Mouse (Mus musculus) brain, embryonic 14.5 days (tissue): ENCODE results near the gene Klhl18. TPM values are rescaled to one million over a fixed set of nuclear protein-coding genes. Genes with fewer than 3 reads are reported as not detected.
"Not testable (repeated sequence)": the region's sequence is repeated elsewhere in the genome, so short reads cannot be mapped to it uniquely, and the experiment has no call there.

ENCODE experiments used
- DNase-seq: peaks from one replicate; pipeline ENCODE4 v3.0.0-alpha.2; 2011; ENCODE audit warnings: low read depth
- CTCF ChIP-seq: fragments of 200-500 bp; IDR thresholded peaks from 2 replicates; pipeline ENCODE4 v1.5.1; 2012; ENCODE audit warnings: inconsistent platforms, mild to moderate bottlenecking, moderate library complexity, borderline replicate concordance; ENCODE audit not compliant: insufficient read depth, insufficient read length; ENCODE audit errors: extremely low read depth
- POLR2A ChIP-seq: fragments of 200-500 bp; IDR thresholded peaks from 2 replicates; pipeline ENCODE4 v1.6.1; 2012; ENCODE audit warnings: mild to moderate bottlenecking, inconsistent platforms, borderline replicate concordance; ENCODE audit not compliant: poor library complexity, insufficient read depth, insufficient read length, severe bottlenecking; ENCODE audit errors: extremely low read depth
- polyA plus RNA-seq: library from polyadenylated mRNA; depleted of rRNA; stranded (reverse); fragments of >200 nt; gene quantifications from 2 replicates; pipeline ENCODE4 v1.2.3, GENCODE M21; 2012; rRNA removed

Klhl18 gene
- polyA plus RNA-seq, 1 experiment = 39.3 TPM

DNA sequence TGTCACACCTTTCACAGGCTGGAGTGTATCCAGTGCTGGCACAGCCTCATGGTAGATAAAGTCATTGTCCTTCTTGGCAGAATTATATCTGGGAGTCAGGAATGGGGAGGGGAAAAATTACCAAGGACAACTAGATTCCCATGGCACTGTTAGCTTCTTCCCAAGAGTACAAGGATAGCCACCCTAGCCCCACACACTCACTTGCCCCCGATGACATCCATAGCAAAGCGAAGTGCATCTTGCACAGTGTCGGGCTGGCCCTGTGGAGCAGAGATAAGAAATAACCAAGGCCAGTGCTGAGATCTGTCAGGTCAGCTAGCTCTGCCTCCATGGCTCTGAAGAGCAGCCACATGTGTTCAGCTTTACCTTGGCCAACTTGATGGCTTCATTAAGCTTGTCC lies 85.7 kb downstream of the Klhl18 start:
- DNase-seq = no peak
- TF ChIP-seq CTCF = no peak
- no peak for TF ChIP-seq POLR2A

DNA sequence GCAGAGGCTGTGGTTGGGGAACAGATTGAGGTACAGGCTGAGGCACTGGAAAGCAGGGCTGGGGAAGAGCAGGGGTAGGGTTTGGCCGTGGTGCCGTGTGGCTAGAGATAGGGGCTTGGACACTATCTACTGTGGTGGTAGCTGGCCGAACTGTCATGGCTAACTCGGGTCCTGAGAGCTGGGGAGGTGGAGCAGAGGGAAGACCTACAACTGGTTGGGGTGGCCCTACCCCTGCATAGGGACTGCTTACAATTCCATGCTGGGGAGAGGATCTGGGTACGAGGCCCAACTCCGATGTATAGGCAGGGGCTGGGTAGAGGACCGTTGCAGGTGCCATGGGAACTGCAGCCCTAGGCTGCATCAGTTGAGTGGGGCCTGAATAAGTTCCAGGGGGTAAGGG lies 88.5 kb downstream of the Klhl18 start:
- no peak for DNase-seq
- no peak for TF ChIP-seq POLR2A
- TF ChIP-seq CTCF = no peak

DNA sequence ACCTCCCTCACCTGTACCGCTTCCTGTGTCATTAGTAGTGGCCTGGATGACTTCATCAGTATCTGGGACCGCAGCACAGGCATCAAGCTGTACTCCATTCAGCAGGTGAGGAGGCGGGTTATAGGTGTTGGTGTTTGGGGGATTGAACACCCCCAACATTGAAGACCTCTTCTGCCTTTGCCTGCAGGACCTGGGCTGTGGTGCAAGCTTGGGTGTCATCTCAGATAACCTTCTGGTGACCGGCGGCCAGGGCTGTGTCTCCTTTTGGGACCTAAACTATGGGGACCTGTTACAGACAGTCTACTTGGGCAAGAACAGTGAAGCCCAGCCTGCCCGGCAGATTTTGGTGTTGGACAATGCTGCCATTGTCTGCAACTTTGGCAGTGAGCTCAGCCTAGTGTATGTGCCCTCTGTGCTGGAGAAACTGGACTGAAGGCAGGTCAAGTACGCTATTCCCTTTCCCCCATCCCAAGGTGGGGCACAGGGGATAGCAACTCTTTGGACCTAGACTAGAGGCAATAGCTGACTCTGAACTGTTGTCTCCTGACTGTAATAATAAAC lies 92.0 kb downstream of the Klhl18 start:
- TF ChIP-seq CTCF (no peak), POLR2A (no peak)
- DNase-seq = peak; percentile 15

DNA sequence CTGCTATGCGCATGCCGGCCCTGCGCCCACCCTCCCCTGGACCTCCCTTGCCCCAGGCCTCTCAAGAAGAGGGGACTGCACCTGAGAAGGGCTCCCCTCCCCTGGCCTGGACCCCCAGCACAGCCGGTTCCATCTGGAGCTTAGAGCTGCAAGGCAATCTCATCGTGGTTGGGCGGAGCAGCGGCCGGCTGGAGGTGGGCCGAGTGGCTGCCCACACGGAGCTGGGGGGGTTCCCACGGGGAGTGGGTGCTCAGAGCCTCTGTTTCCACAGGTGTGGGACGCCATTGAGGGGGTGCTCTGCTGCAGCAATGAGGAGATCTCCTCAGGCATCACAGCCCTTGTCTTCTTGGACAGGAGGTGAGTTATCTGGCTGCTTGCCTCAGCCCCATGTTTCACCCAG lies 95.2 kb downstream of the Klhl18 start:
- TF ChIP-seq POLR2A (no peak), CTCF (no peak)
- no peak for DNase-seq

DNA sequence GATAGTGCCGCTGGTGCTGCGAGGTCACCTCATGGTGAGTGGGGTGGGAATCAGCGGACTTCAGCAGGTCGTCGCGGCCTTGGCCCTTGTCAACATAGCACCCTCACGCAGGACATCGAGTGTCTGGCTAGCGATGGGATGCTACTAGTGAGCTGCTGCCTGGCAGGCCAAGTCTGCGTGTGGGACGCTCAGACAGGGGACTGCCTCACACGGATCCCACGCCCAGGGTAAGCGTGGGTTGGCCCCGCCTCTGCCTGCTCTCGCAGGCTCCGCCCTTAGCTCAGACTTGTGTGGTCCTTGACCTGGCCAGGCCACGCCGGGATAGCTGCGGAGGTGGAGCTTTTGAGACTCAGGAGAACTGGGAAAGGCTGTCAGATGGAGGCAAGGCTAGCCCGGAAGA lies 95.8 kb downstream of the Klhl18 start:
- DNase-seq = no peak
- no peak for TF ChIP-seq CTCF
- TF ChIP-seq POLR2A = no peak

DNA sequence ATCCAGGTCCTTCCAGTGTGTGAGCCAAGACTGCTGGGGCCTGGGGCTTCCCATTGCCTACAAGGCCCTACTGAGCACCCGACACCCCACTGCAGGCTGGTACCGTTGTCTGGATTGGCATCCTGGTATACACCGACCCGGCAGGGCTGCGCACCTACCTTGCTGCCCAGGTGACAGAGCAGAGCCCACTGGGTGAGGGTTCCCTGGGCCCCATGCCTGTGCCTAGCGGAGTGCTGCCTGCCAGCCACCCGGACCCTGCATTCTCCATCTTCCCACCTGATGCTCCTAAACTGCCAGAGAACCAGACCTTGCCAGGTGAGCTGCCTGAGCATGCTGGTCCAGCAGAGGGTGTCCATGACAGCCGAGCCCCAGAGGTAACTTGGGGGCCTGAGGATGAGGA lies 97.1 kb downstream of the Klhl18 start:
- no peak for TF ChIP-seq CTCF
- TF ChIP-seq POLR2A = no peak
- no peak for DNase-seq

DNA sequence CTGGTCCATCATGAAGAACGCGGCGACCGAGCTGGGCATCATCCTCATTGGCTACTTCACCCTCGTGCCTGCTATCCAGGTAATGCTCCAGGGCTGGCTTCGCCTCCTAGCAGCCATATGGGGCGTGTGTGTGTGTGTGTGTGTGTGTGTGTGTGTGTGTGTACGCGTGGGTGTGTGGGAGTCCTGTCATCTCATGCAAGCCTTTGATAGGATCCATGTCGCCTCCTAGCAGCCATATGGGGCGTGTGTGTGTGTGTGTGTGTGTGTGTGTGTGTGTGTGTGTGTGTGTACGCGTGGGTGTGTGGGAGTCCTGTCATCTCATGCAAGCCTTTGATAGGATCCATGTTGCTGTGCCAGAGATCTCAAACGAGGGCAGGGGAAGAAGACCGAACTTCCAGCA lies 98.8 kb downstream of the Klhl18 start:
- not testable (repeated sequence) for DNase-seq

Other genes starting within 250 kb of the Klhl18 start
- gene Cspg5, start 232.9 kb downstream of the Klhl18 start, polyA plus RNA-seq = 108 and 139 TPM in 2 replicates
- gene Elp6, start 171.5 kb downstream of the Klhl18 start, polyA plus RNA-seq = 46.6 and 55.9 TPM in 2 replicates
- 24.9 and 53.4 TPM in 2 replicates for gene Scap, start 143.4 kb downstream of the Klhl18 start, polyA plus RNA-seq
- gene Ptpn23, start 68.5 kb downstream of the Klhl18 start, polyA plus RNA-seq = 31.2 and 73.7 TPM in 2 replicates
- gene Ngp, start 56.9 kb downstream of the Klhl18 start, polyA plus RNA-seq = 0.45 and 1.1 TPM in 2 replicates
- 1.9 and 3.6 TPM in 2 replicates for gene Kif9, start 264 bp upstream of the Klhl18 start, polyA plus RNA-seq
- 83.3 and 90.6 TPM in 2 replicates for gene Setd2, start 55.9 kb upstream of the Klhl18 start, polyA plus RNA-seq
- gene Nradd, start 147.8 kb upstream of the Klhl18 start, polyA plus RNA-seq = 25.1 and 33.9 TPM in 2 replicates
- gene Nbeal2, start 177.5 kb upstream of the Klhl18 start, polyA plus RNA-seq = 11.8 and 15.5 TPM in 2 replicates
- 76.0 and 103 TPM in 2 replicates for gene Ccdc12, start 179.8 kb upstream of the Klhl18 start, polyA plus RNA-seq